ENCODE assay signal across 44 mouse cellular contexts in the genomic region with DNA sequence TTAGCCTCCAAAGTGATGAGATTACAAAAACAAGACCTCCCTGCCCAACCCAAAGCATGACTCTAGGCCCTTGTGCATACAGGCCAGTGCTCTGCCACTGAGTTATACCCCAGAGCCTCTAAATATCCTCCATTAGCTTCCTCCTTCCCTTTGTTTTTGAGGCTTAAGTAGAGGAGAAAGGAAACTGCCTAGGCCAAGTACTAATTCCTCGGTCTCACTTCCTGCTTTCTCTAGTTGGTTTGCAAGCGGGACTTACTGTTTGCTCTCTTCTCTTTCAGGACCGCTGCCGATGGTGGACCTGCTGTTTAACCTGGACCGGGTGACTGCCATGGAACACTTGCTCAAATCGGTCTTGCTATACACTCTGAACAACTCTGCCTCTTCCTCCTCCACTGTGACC. TPM values are rescaled to one million over a fixed set of nuclear protein-coding genes. Genes with fewer than 3 reads are reported as not detected.
"Had no signal": no experiment of that assay in that cellular context is flagged by ENCODE, and none has a peak within 500 bp of the region (broad histone marks: within the 10 kb centered on the region; RNA-seq: fewer than 3 reads in every experiment).

No protein-coding gene starts in this region.

- H3K4me3 ChIP-seq: left cerebral cortex, adult 2 months; limb, embryonic 10.5 days; limb, embryonic 12.5 days; limb, embryonic 13.5 days; limb, embryonic 15.5 days; liver, embryonic 12.5 days; liver, embryonic 13.5 days; liver, embryonic 15.5 days; lung, embryonic 15.5 days; megakaryocyte, embryonic 14.5 days; midbrain, embryonic 10.5 days; midbrain, embryonic 12.5 days; midbrain, embryonic 13.5 days; midbrain, embryonic 15.5 days; myocyte had no signal

- H3K27ac ChIP-seq: left cerebral cortex, adult 2 months; limb, embryonic 10.5 days; limb, embryonic 12.5 days; limb, embryonic 13.5 days; limb, embryonic 15.5 days; liver, embryonic 12.5 days; liver, embryonic 13.5 days; liver, embryonic 14.5 days; liver, embryonic 15.5 days; lung, embryonic 15.5 days; midbrain, embryonic 10.5 days; midbrain, embryonic 12.5 days; midbrain, embryonic 13.5 days; midbrain, embryonic 15.5 days had no signal

- H3K9ac ChIP-seq: limb, embryonic 12.5 days; limb, embryonic 13.5 days; limb, embryonic 15.5 days; liver, embryonic 12.5 days; liver, embryonic 13.5 days; liver, embryonic 14.5 days; liver, embryonic 15.5 days; liver, postnatal 0 days; lung, embryonic 14.5 days; lung, embryonic 15.5 days; midbrain, embryonic 12.5 days; midbrain, embryonic 13.5 days; midbrain, embryonic 15.5 days had no signal

- H3K36me3 ChIP-seq: limb, embryonic 10.5 days; limb, embryonic 12.5 days; limb, embryonic 13.5 days; limb, embryonic 15.5 days; liver, embryonic 12.5 days; liver, embryonic 13.5 days; liver, embryonic 15.5 days; lung, embryonic 15.5 days; midbrain, embryonic 10.5 days; midbrain, embryonic 12.5 days; midbrain, embryonic 13.5 days; midbrain, embryonic 15.5 days had no signal

- DNase-seq: left cerebral cortex, postnatal 4 days; liver; liver, embryonic 13.5 days; liver, postnatal 0 days; lung, adult 18-20 months; lung, adult 2 months; lung, embryonic 14.5 days; lung, postnatal 10 days; lung, postnatal 14 days; lung, postnatal 36 days; lung, postnatal 4 days; midbrain, embryonic 14.5 days had no signal

- H3K4me2 ChIP-seq: limb, embryonic 12.5 days; limb, embryonic 13.5 days; limb, embryonic 15.5 days; liver, embryonic 11.5 days; liver, embryonic 12.5 days; liver, embryonic 13.5 days; liver, embryonic 15.5 days; lung, embryonic 14.5 days; lung, embryonic 15.5 days; midbrain, embryonic 11.5 days; midbrain, embryonic 12.5 days; midbrain, embryonic 13.5 days; midbrain, embryonic 15.5 days had no signal

- H3K9me3 ChIP-seq: limb, embryonic 10.5 days; limb, embryonic 12.5 days; limb, embryonic 13.5 days; limb, embryonic 15.5 days; liver, embryonic 12.5 days; liver, embryonic 13.5 days; liver, embryonic 15.5 days; lung, embryonic 15.5 days; megakaryocyte, embryonic 14.5 days; midbrain, embryonic 10.5 days; midbrain, embryonic 12.5 days; midbrain, embryonic 13.5 days; midbrain, embryonic 15.5 days had no signal

- ATAC-seq: liver, embryonic 12.5 days; liver, postnatal 0 days; lung, postnatal 0 days; midbrain, embryonic 13.5 days; midbrain, embryonic 15.5 days; midbrain, embryonic 16.5 days had no signal

- H3K27me3 ChIP-seq: limb, embryonic 12.5 days; limb, embryonic 13.5 days; limb, embryonic 15.5 days; liver, embryonic 13.5 days; liver, embryonic 15.5 days; lung, embryonic 15.5 days; midbrain, embryonic 12.5 days; midbrain, embryonic 13.5 days; midbrain, embryonic 15.5 days had no signal

RNA-seq across cellular contexts. Expression of a gene that starts 5.5 kb away (rescaled TPM):
- total RNA-seq: monocyte, adult 5-6 weeks had no signal

RNA-seq across cellular contexts. Expression of a gene that starts 13.4 kb away (rescaled TPM):
- total RNA-seq: left cerebral cortex, adult 2 months; left cerebral cortex, adult 8-10 months; left cerebral cortex, postnatal 10 days; left cerebral cortex, postnatal 14 days; left cerebral cortex, postnatal 25 days; left cerebral cortex, postnatal 36 days; left cerebral cortex, postnatal 4 days; megakaryocyte progenitor cell, adult 5-6 weeks; midbrain, postnatal 0 days; monocyte, adult 5-6 weeks had no signal
- polyA plus RNA-seq: limb, embryonic 10.5 days; limb, embryonic 11.5 days; limb, embryonic 14.5 days; limb, embryonic 15.5 days; lung, adult 2 months; lung, embryonic 14.5 days; lung, embryonic 15.5 days; lung, embryonic 16.5 days; lung, postnatal 0 days; midbrain, embryonic 10.5 days; midbrain, embryonic 12.5 days; midbrain, embryonic 13.5 days; midbrain, embryonic 14.5 days; midbrain, embryonic 16.5 days; midbrain, postnatal 0 days; myocyte; neural tube, embryonic 11.5 days had no signal

RNA-seq across cellular contexts. Expression of a gene that starts 20.6 kb away (rescaled TPM):
- total RNA-seq: left cerebral cortex, postnatal 10 days; left cerebral cortex, postnatal 14 days; left cerebral cortex, postnatal 4 days; megakaryocyte progenitor cell, adult 5-6 weeks; megakaryocyte-erythroid progenitor cell, adult 5-6 weeks; midbrain, postnatal 0 days; monocyte, adult 5-6 weeks had no signal
- polyA plus RNA-seq: lung, embryonic 14.5 days; lung, embryonic 15.5 days; lung, postnatal 0 days; midbrain, embryonic 10.5 days; midbrain, embryonic 11.5 days; midbrain, embryonic 12.5 days; midbrain, embryonic 13.5 days; midbrain, embryonic 14.5 days; midbrain, embryonic 15.5 days; neural tube, embryonic 11.5 days had no signal

RNA-seq across cellular contexts. Expression of a gene that starts 20.7 kb away (rescaled TPM):
- total RNA-seq: megakaryocyte-erythroid progenitor cell, adult 5-6 weeks; monocyte, adult 5-6 weeks had no signal
